ENCODE assay signal across 29 mouse cellular contexts in genomic region chr19:16407727-16408126, GRCm38 (mm10). TPM values are rescaled to one million over a fixed set of nuclear protein-coding genes. Genes with fewer than 3 reads are reported as not detected.
DNase-seq lines count a peak whose midpoint lies in the region; ATAC-seq and TF ChIP-seq lines count a peak whose summit lies in the region.
"Had no signal": no experiment of that assay in that cellular context is flagged by ENCODE, and none has a peak within 500 bp of the region (broad histone marks: within the 10 kb centered on the region; RNA-seq: fewer than 3 reads in every experiment).

No protein-coding gene starts in this region.

- no peak overlapping the region for H3K27ac ChIP-seq in liver, adult 2 months (replicated peaks; ENCODE audit: insufficient read depth, low read depth, low read length)
- H3K27ac ChIP-seq in liver, embryonic 12.5 days: no peak overlapping the region
- H3K27ac ChIP-seq in gastrocnemius, adult 2 months: no peak overlapping the region
- H3K27ac ChIP-seq: embryonic facial prominence, embryonic 10.5 days; embryonic facial prominence, embryonic 13.5 days; forebrain, embryonic 12.5 days; forebrain, embryonic 15.5 days; hindbrain, embryonic 10.5 days; hindbrain, embryonic 13.5 days; intestine, embryonic 15.5 days had no signal

- H3K36me3 ChIP-seq in liver, adult 2 months (ENCODE audit: control insufficient read depth, insufficient read depth, low read length): no peaks in the 10 kb centered on the region
- H3K36me3 ChIP-seq in liver, embryonic 12.5 days: no peaks in the 10 kb centered on the region
- H3K36me3 ChIP-seq: embryonic facial prominence, embryonic 10.5 days; embryonic facial prominence, embryonic 13.5 days; forebrain, embryonic 12.5 days; forebrain, embryonic 15.5 days; hindbrain, embryonic 10.5 days; hindbrain, embryonic 13.5 days; intestine, embryonic 15.5 days had no signal

- no peak for TF ChIP-seq POLR2A in liver, adult 2 months (IDR thresholded peaks at IDR 0.05; ENCODE audit: extremely low read depth, insufficient read depth, low read length)

- 74% methylated on average over 1 of the region's 1 CpGs for WGBS in liver, adult 2 months
- WGBS in liver, embryonic 12.5 days (ENCODE audit: insufficient replicate concordance): 57% methylated on average over 1 of the region's 1 CpGs

- no peak overlapping the region for H3K4me2 ChIP-seq in liver, embryonic 12.5 days
- H3K4me2 ChIP-seq: embryonic facial prominence, embryonic 13.5 days; forebrain, embryonic 12.5 days; forebrain, embryonic 15.5 days; heart, embryonic 11.5 days; hindbrain, embryonic 13.5 days; intestine, embryonic 15.5 days had no signal

- intact Hi-C loops in gastrocnemius, adult 2 months (cut with DNase I): no loop called here

- DNase-seq in liver, adult 2 months (ENCODE audit: extremely low read depth, low read depth, low spot score): peak; percentile 34
- DNase-seq in cerebellum, postnatal 4 days (ENCODE audit: low spot score in 2 of 2): no peak
- DNase-seq in cerebellum, adult 8-10 months: no peak
- DNase-seq in gastrocnemius, adult 2 months: no peak
- no peak for DNase-seq in lung, postnatal 4 days
- DNase-seq: adrenal gland, postnatal 10 days; adrenal gland, postnatal 36 days; B cell, adult 2 months; cerebellum, adult 11 months; cerebellum, adult 9-10 months; cerebellum, postnatal 14 days; embryo, embryonic 11 days; gastrocnemius, postnatal 10 days; gastrocnemius, postnatal 36 days; heart, adult 11 months had no signal

- no peaks in the 10 kb centered on the region for H3K79me2 ChIP-seq in liver, adult 2 months (ENCODE audit: control insufficient read depth, insufficient read depth, low read length)

- H3K9ac ChIP-seq in liver, adult 2 months (ENCODE audit: low read depth, low read length): no peak overlapping the region
- no peak overlapping the region for H3K9ac ChIP-seq in liver, embryonic 12.5 days
- H3K9ac ChIP-seq: embryonic facial prominence, embryonic 13.5 days; forebrain, embryonic 12.5 days; forebrain, embryonic 15.5 days; hindbrain, embryonic 13.5 days; intestine, embryonic 15.5 days had no signal

- H3K9me3 ChIP-seq in liver, embryonic 12.5 days (replicated peaks): no peaks in the 10 kb centered on the region
- H3K9me3 ChIP-seq: embryonic facial prominence, embryonic 10.5 days; embryonic facial prominence, embryonic 13.5 days; forebrain, embryonic 12.5 days; forebrain, embryonic 15.5 days; hindbrain, embryonic 10.5 days; hindbrain, embryonic 13.5 days; intestine, embryonic 15.5 days had no signal

- TF ChIP-seq CTCF in liver, adult 2 months (IDR thresholded peaks at IDR 0.05; ENCODE audit: low read depth, low read length): no peak
- TF ChIP-seq CTCF in gastrocnemius, adult 2 months (IDR thresholded peaks at IDR 0.05): no peak

- no peak for ATAC-seq in liver, embryonic 12.5 days
- peak; percentile 58 for ATAC-seq in common myeloid progenitor, adult 5-6 weeks (replicated peaks; ENCODE audit: low read depth, poor library complexity, severe bottlenecking)
- peak; percentile 77 for ATAC-seq in megakaryocyte, adult 5-6 weeks (ENCODE audit: poor library complexity, severe bottlenecking)
- ATAC-seq: hindbrain, embryonic 16.5 days; intestine, embryonic 15.5 days had no signal

- no peak overlapping the region for H3K4me3 ChIP-seq in liver, adult 2 months (ENCODE audit: insufficient read depth, low read depth, low read length)
- H3K4me3 ChIP-seq in liver, embryonic 12.5 days: no peak overlapping the region
- H3K4me3 ChIP-seq in gastrocnemius, adult 2 months: no peak overlapping the region
- H3K4me3 ChIP-seq: embryonic facial prominence, embryonic 10.5 days; embryonic facial prominence, embryonic 13.5 days; erythroblast, embryonic 14.5 days; forebrain, embryonic 12.5 days; forebrain, embryonic 15.5 days; hindbrain, embryonic 10.5 days; hindbrain, embryonic 13.5 days; intestine, embryonic 15.5 days had no signal

- H3K4me1 ChIP-seq in liver, adult 2 months (ENCODE audit: control insufficient read depth, insufficient read depth, low read length): no peaks in the 10 kb centered on the region
- no peaks in the 10 kb centered on the region for H3K4me1 ChIP-seq in liver, embryonic 12.5 days
- H3K4me1 ChIP-seq: embryonic facial prominence, embryonic 10.5 days; embryonic facial prominence, embryonic 13.5 days; forebrain, embryonic 12.5 days; forebrain, embryonic 15.5 days; hindbrain, embryonic 10.5 days; hindbrain, embryonic 13.5 days; intestine, embryonic 15.5 days had no signal

- no peaks in the 10 kb centered on the region for H3K27me3 ChIP-seq in liver, adult 2 months (ENCODE audit: control insufficient read depth, insufficient read depth, low read length)
- H3K27me3 ChIP-seq in liver, embryonic 12.5 days (replicated peaks): no peaks in the 10 kb centered on the region
- H3K27me3 ChIP-seq: embryonic facial prominence, embryonic 13.5 days; forebrain, embryonic 12.5 days; forebrain, embryonic 15.5 days; hindbrain, embryonic 13.5 days; intestine, embryonic 15.5 days had no signal

RNA-seq across cellular contexts. Expression of gene Gna14, which starts 27.8 kb away (rescaled TPM):
- total RNA-seq in liver, adult 2 months (2014; rRNA removed): 1.3 and 2.7 TPM in 2 replicates
- 1.7 and 1.9 TPM in 2 replicates for polyA plus RNA-seq in liver, adult 2 months (2012; rRNA removed)
- 1.6 and 1.7 TPM in 2 replicates for polyA plus RNA-seq in liver, embryonic 12.5 days (2016; fragmentation: Nextera tagmentation; extraction: Ambion mirVana)
- 7.3 and 9.6 TPM in 2 replicates for total RNA-seq in common myeloid progenitor, adult 5-6 weeks (2017)
- 1.2 and 2.3 TPM in 2 replicates for total RNA-seq in megakaryocyte, adult 5-6 weeks (2015)
- 0.45 and 1.4 TPM in 2 replicates for total RNA-seq in megakaryocyte, adult 5-6 weeks (2017)
- 1 to 10 TPM; 1.5 to 2.0 TPM for total RNA-seq in gastrocnemius, adult 2 months (2021)
- total RNA-seq: MEL had no signal
- polyA plus RNA-seq: erythroblast, embryonic 14.5 days had no signal
